Mouse (Mus musculus) limb, embryonic 14.5 days (tissue): ENCODE data around the gene Plpp7. TPM values are rescaled to one million over a fixed set of nuclear protein-coding genes. Genes with fewer than 3 reads are reported as not detected.

Experiments used
- ATAC-seq: fragments of 200-750 bp; cut with Nextera tagmentation; 2 replicates; pipeline ENCODE4 v1.8.0; 2017; ENCODE audit warnings: low read depth, moderate number of reproducible peaks, moderate TSS enrichment; ENCODE audit not compliant: low FRiP score
- DNase-seq: peaks from one replicate; pipeline ENCODE4 v3.0.0-alpha.2; 2015; ENCODE audit warnings: low spot score
- H3K27ac ChIP-seq: fragments of 300-500 bp; sonication (generic); replicated peaks from 2 replicates; pipeline ENCODE4 v1.5.1; 2014; ENCODE audit warnings: low read depth, mild to moderate bottlenecking, low read length, moderate library complexity, mixed read lengths
- H3K27me3 ChIP-seq: fragments of 300-500 bp; sonication (generic); 2 replicates; pipeline ENCODE4 v1.6.1; 2014; ENCODE audit warnings: low read length, mixed read lengths; ENCODE audit not compliant: control insufficient read depth, insufficient read depth
- H3K36me3 ChIP-seq: fragments of 300-500 bp; sonication (generic); 2 replicates; pipeline ENCODE4 v1.6.1; 2014; ENCODE audit warnings: mild to moderate bottlenecking, low read length, moderate library complexity, mixed read lengths; ENCODE audit not compliant: control insufficient read depth, insufficient read depth
- H3K4me1 ChIP-seq: fragments of 300-500 bp; sonication (generic); 2 replicates; pipeline ENCODE4 v1.6.1; 2014; ENCODE audit warnings: antibody characterized with exemption, low read length, mixed read lengths; ENCODE audit not compliant: control insufficient read depth, insufficient read depth
- H3K4me2 ChIP-seq: fragments of 300-500 bp; sonication (generic); replicated peaks from 2 replicates; pipeline ENCODE4 v1.6.1; 2014; ENCODE audit warnings: low read depth, mild to moderate bottlenecking, low read length, moderate library complexity; ENCODE audit not compliant: severe bottlenecking
- H3K4me3 ChIP-seq: fragments of 300-500 bp; sonication (generic); replicated peaks from 2 replicates; pipeline ENCODE4 v1.5.1; 2014; ENCODE audit warnings: low read length
- H3K9ac ChIP-seq: fragments of 300-500 bp; sonication (generic); 2 replicates; pipeline ENCODE4 v1.6.1; 2014; ENCODE audit warnings: mild to moderate bottlenecking, low read depth, low read length, moderate library complexity; ENCODE audit not compliant: severe bottlenecking
- H3K9me3 ChIP-seq: fragments of 300-500 bp; sonication (generic); 2 replicates; pipeline ENCODE4 v1.6.1; 2016; ENCODE audit warnings: low read length; ENCODE audit not compliant: control insufficient read depth
- POLR2A ChIP-seq: fragments of 200-500 bp; IDR thresholded peaks from 2 replicates; pipeline ENCODE4 v1.8.0; 2012; ENCODE audit warnings: inconsistent platforms, mild to moderate bottlenecking, moderate library complexity, borderline replicate concordance; ENCODE audit not compliant: insufficient read depth, insufficient read length; ENCODE audit errors: extremely low read depth
- WGBS: fragments of 180-500 bp; shearing (Covaris S2); extraction: QIAGEN DNeasy Blood & Tissue Kit; methylation state at CpG from one replicate; pipeline ENCODE4 v1.1.7; 2014; 5-methylcytosine and 5-hydroxymethylcytosine counted together
- polyA plus RNA-seq, 2 experiments: library from polyadenylated mRNA; depleted of rRNA in 1 of 2; stranded (reverse) in 1 of 2; unstranded in 1 of 2; fragments of >200 nt; fragmentation: Nextera tagmentation in 1 of 2; extraction: Ambion mirVana in 1 of 2; gene quantifications; 2 replicates each; pipeline versions ENCODE4 v1.2.1 to v1.2.3; 2012 to 2014

Gene Plpp7
- polyA plus RNA-seq, 2 experiments, result 10.0 to 11.7 TPM

GRCm38 (mm10) chr2:32121150-32121549 lies 25.8 kb downstream of the Plpp7 start:
- TF ChIP-seq POLR2A, result no peak
- Histone ChIP-seq H3K27me3 (no peaks in the 10 kb centered on the region), H3K4me1 (no peaks in the 10 kb centered on the region), H3K4me2 (no peak overlapping the region), H3K36me3 (no peaks in the 10 kb centered on the region), H3K4me3 (no peak overlapping the region), H3K9me3 (no peaks in the 10 kb centered on the region), H3K27ac (no peak overlapping the region), H3K9ac (no peak overlapping the region)
- DNase-seq (no peak), ATAC-seq (no peak)
- 54% methylated on average over 5 of the region's 5 CpGs for WGBS

- DNase-seq (no peak), ATAC-seq (no peak)
- Histone ChIP-seq H3K4me2 (no peak overlapping the region), H3K27me3 (no peaks in the 10 kb centered on the region), H3K9ac (no peak overlapping the region), H3K9me3 (no peaks in the 10 kb centered on the region), H3K4me3 (no peak overlapping the region), H3K27ac (no peak overlapping the region), H3K4me1 (no peaks in the 10 kb centered on the region), H3K36me3 (no peaks in the 10 kb centered on the region)
- WGBS, result 79% methylated on average over 2 of the region's 2 CpGs
- no peak for TF ChIP-seq POLR2A
These were observed 26.5 kb downstream of the Plpp7 start for GRCm38 (mm10) chr2:32121785-32122184.

- no peak for DNase-seq
- Histone ChIP-seq H3K4me3 (no peak overlapping the region), H3K27ac (no peak overlapping the region), H3K36me3 (no peaks in the 10 kb centered on the region), H3K9ac (no peak overlapping the region), H3K4me2 (no peak overlapping the region), H3K9me3 (no peaks in the 10 kb centered on the region), H3K27me3 (no peaks in the 10 kb centered on the region), H3K4me1 (no peaks in the 10 kb centered on the region)
- WGBS, result 25% methylated on average over 16 of the region's 16 CpGs
- ATAC-seq, result no peak
- no peak for TF ChIP-seq POLR2A
These were observed 32.6 kb downstream of the Plpp7 start for GRCm38 (mm10) chr2:32127653-32128535.

- Histone ChIP-seq H3K27ac (no peak overlapping the region), H3K27me3 (no peaks in the 10 kb centered on the region), H3K4me1 (no peaks in the 10 kb centered on the region), H3K36me3 (no peaks in the 10 kb centered on the region), H3K9me3 (no peaks in the 10 kb centered on the region), H3K4me2 (no peak overlapping the region), H3K4me3 (no peak overlapping the region), H3K9ac (no peak overlapping the region)
- 83% methylated on average over 5 of the region's 5 CpGs for WGBS
- ATAC-seq (no peak), DNase-seq (no peak)
- no peak for TF ChIP-seq POLR2A
These were observed 33.2 kb downstream of the Plpp7 start for GRCm38 (mm10) chr2:32128536-32128841.

GRCm38 (mm10) chr2:32129383-32130074 lies 34.2 kb downstream of the Plpp7 start:
- Histone ChIP-seq H3K4me2 (no peak overlapping the region), H3K27me3 (no peaks in the 10 kb centered on the region), H3K4me3 (no peak overlapping the region), H3K9ac (no peak overlapping the region), H3K4me1 (no peaks in the 10 kb centered on the region), H3K27ac (no peak overlapping the region), H3K9me3 (no peaks in the 10 kb centered on the region), H3K36me3 (no peaks in the 10 kb centered on the region)
- no peak for TF ChIP-seq POLR2A
- WGBS, result 53% methylated on average over 11 of the region's 11 CpGs
- DNase-seq (no peak), ATAC-seq (no peak)
